In the genomic region with DNA sequence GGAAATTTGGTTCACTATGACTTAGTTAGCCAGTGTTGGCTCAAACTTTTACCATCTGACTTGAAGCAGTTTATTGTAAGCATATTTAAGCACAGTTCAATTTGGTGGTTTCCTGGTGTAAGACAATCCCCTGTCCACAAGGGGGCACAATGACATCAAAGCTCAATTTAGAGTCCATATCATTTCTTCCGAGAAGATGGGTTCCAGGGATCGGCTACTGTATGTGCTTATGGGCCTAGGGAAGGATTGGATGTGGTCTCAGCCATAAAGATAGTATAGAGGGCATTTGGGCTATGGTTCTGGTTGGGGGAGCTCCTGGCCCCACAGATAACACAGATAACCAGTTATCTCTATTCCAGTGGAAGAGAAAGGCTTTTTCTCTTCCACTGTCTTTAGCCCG, we compare ENCODE assay signal across 9 mouse cellular contexts. TPM values are rescaled to one million over a fixed set of nuclear protein-coding genes. Genes with fewer than 3 reads are reported as not detected.
DNase-seq lines count a peak whose midpoint lies in the region; ATAC-seq and TF ChIP-seq lines count a peak whose summit lies in the region.
"Had no signal": no experiment of that assay in that cellular context is flagged by ENCODE, and none has a peak within 500 bp of the region (broad histone marks: within the 10 kb centered on the region; RNA-seq: fewer than 3 reads in every experiment).

No protein-coding gene starts in this region.

- no peak for ATAC-seq in lung, postnatal 0 days

- H3K4me2 ChIP-seq in lung, postnatal 0 days (replicated peaks; ENCODE audit: low read depth, low read length) = no peak overlapping the region

- H3K9ac ChIP-seq in lung, postnatal 0 days (replicated peaks; ENCODE audit: low read depth) = no peak overlapping the region

- no peaks in the 10 kb centered on the region for H3K9me3 ChIP-seq in lung, postnatal 0 days (ENCODE audit: low read length)

- H3K4me1 ChIP-seq in lung, postnatal 0 days (ENCODE audit: insufficient read depth, low read depth, low read length) = no peaks in the 10 kb centered on the region

- WGBS in lung, postnatal 0 days = 44% methylated on average over 3 of the region's 3 CpGs

- H3K27me3 ChIP-seq in lung, postnatal 0 days (replicated peaks; ENCODE audit: insufficient read depth, low read length) = no peaks in the 10 kb centered on the region

- TF ChIP-seq CTCF in lung, postnatal 0 days (IDR thresholded peaks at IDR 0.05) = peak; percentile 75

- no peaks in the 10 kb centered on the region for H3K36me3 ChIP-seq in lung, postnatal 0 days (ENCODE audit: insufficient read depth, low read length)

- no peak overlapping the region for H3K4me3 ChIP-seq in lung, postnatal 0 days (ENCODE audit: low read depth, low read length)

- no peak overlapping the region for H3K27ac ChIP-seq in lung, postnatal 0 days (ENCODE audit: low read length)

- DNase-seq in cerebellum, adult 8-10 months = peak; percentile 17
- DNase-seq in cerebellum, adult 11-12 months = no peak
- DNase-seq in lung, postnatal 0 days (ENCODE audit: low spot score) = peak; percentile 26
- no peak for DNase-seq in lung, postnatal 25 days (ENCODE audit: low spot score)
- DNase-seq in c-Kit-positive CD71-positive TER-119-negative erythroid progenitor cells, embryonic 14.5 days (ENCODE audit: low read depth) = peak; percentile 80
- DNase-seq in lung, postnatal 10 days = peak; percentile 31
- no peak for DNase-seq in adrenal gland, postnatal 4 days (ENCODE audit: low spot score in 2 of 2)
- DNase-seq in right cerebral cortex, postnatal 25 days = no peak

- TF ChIP-seq EP300 in lung, postnatal 0 days (IDR thresholded peaks at IDR 0.05) = no peak

RNA-seq across cellular contexts. Expression of a gene that starts 18.0 kb away (rescaled TPM):
- 0.20 TPM in 1 of 2 replicates, not detected in the other for polyA plus RNA-seq in lung, postnatal 0 days (2015; fragmentation: Nextera tagmentation; extraction: Ambion mirVana)
- total RNA-seq in adrenal gland, postnatal 4 days (2021) = 10 to 100 TPM in 1 of 2 experiments, 1 to 10 TPM in 1; 6.2 to 49.6 TPM
- total RNA-seq: hematopoietic stem cell, adult 5-6 weeks had no signal

RNA-seq across cellular contexts. Expression of a gene that starts 26.5 kb away (rescaled TPM):
- polyA plus RNA-seq in lung, postnatal 0 days (2015; fragmentation: Nextera tagmentation; extraction: Ambion mirVana) = 15.9 and 17.8 TPM in 2 replicates
- total RNA-seq in adrenal gland, postnatal 4 days (2021) = 10 to 100 TPM; 67.7 to 72.2 TPM

RNA-seq across cellular contexts. Expression of a gene that starts 50.9 kb away (rescaled TPM):
- polyA plus RNA-seq in lung, postnatal 0 days (2015; fragmentation: Nextera tagmentation; extraction: Ambion mirVana) = 58.8 and 66.0 TPM in 2 replicates
- 10 to 100 TPM; 53.2 to 54.8 TPM for total RNA-seq in adrenal gland, postnatal 4 days (2021)

Comparison
In these comparisons a context has a peak if more than half of its experiments do, and no peak if none do; other contexts are left out.
1. DNase-seq: peak in cerebellum, adult 8-10 months (single experiment), lung, postnatal 0 days (single experiment), c-Kit-positive CD71-positive TER-119-negative erythroid progenitor cells, embryonic 14.5 days (single experiment) and lung, postnatal 10 days (single experiment); none in cerebellum, adult 11-12 months (single experiment), lung, postnatal 25 days (single experiment), adrenal gland, postnatal 4 days (0 of 2) and right cerebral cortex, postnatal 25 days (single experiment).